Mouse (Mus musculus) CH12.LX (cell line): Measurements from ENCODE around the gene Rps6ka5.

ENCODE experiments used
- CHD2 ChIP-seq: IDR thresholded peaks from 2 replicates; pipeline ENCODE4 v1.6.1; 2011; ENCODE audit warnings: low read length, improper control_type of control experiment
- CTCF ChIP-seq, 2 experiments: IDR thresholded peaks in 1 of 2; conservative IDR thresholded peaks in 1 of 2; 2 replicates each; pipeline ENCODE4 v1.5.1; 2011 to 2012; ENCODE audit warnings: low read depth in 2 of 2, low read length in 2 of 2, improper control_type of control experiment in 1 of 2, inconsistent platforms in 1 of 2, mild to moderate bottlenecking in 1 of 2, moderate library complexity in 1 of 2
- ELF1 ChIP-seq: IDR thresholded peaks from 2 replicates; pipeline ENCODE4 v1.6.1; 2014; ENCODE audit warnings: low read depth, mild to moderate bottlenecking, inconsistent platforms, low read length, improper control_type of control experiment
- EP300 ChIP-seq: IDR thresholded peaks from 2 replicates; pipeline ENCODE4 v1.6.1; 2011; ENCODE audit warnings: low read length, improper control_type of control experiment
- HCFC1 ChIP-seq: IDR thresholded peaks from 2 replicates; pipeline ENCODE4 v1.6.1; 2012; ENCODE audit warnings: low read depth, mild to moderate bottlenecking, inconsistent platforms, low read length, improper control_type of control experiment
- NRF1 ChIP-seq: IDR thresholded peaks from 2 replicates; pipeline ENCODE4 v1.6.1; 2014; ENCODE audit warnings: low read depth, mild to moderate bottlenecking, inconsistent platforms, low read length, improper control_type of control experiment, moderate library complexity
- POLR2A ChIP-seq: IDR thresholded peaks from 2 replicates; pipeline ENCODE4 v1.6.1; 2011; ENCODE audit warnings: low read depth, mild to moderate bottlenecking, improper control_type of control experiment, low read length
- RCOR1 ChIP-seq: conservative IDR thresholded peaks from 2 replicates; pipeline ENCODE4 v1.6.1; 2012; ENCODE audit warnings: low read depth, mild to moderate bottlenecking, inconsistent platforms, low read length, improper control_type of control experiment
- USF1 ChIP-seq: IDR thresholded peaks from 2 replicates; pipeline ENCODE4 v1.6.1; 2014; ENCODE audit warnings: low read depth, mild to moderate bottlenecking, inconsistent platforms, low read length, improper control_type of control experiment
- ZMIZ1 ChIP-seq: IDR thresholded peaks from 2 replicates; pipeline ENCODE4 v1.6.1; 2012; ENCODE audit warnings: low read depth, mild to moderate bottlenecking, inconsistent platforms, low read length, improper control_type of control experiment

- TF ChIP-seq HCFC1 (no peak), USF1 (no peak), POLR2A (no peak), RCOR1 (no peak), EP300 (no peak), NRF1 (no peak), CHD2 (no peak), ELF1 (no peak), ZMIZ1 (no peak), CTCF (conservative IDR thresholded peaks at IDR 0.05 in 1 of 2, IDR thresholded peaks at IDR 0.05 in 1 of 2; ENCODE audit: low read depth in 2 of 2, low read length in 2 of 2) (no peak)
These were observed 90.0 kb downstream of the Rps6ka5 start for GRCm38 (mm10) chr12:100636733-100637132.
